Mouse (Mus musculus): ENCODE measurements around the gene Tshz2.

DNA sequence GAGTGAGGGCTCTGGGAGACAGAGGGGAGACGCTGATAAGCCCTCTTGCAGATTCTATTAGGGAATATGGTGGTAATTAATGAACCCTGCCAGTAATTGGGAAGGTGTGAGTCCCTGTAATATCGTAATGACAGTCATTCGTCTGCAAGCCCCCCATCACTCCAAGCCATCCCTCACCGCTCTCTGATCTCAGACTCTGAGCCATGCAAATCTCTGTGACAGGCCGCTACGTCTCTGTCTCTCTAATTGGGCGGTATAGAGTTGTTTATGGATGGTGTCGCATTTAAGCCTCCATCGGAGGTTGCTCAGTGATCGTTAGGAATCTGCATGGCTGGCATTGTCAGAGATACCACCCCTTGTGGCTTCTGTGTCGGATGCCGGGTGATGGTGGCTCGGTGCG is 407.0 kb downstream of the Tshz2 start:
- no peak for TF ChIP-seq CTCF (IDR thresholded peaks at IDR 0.05; ENCODE audit: low read depth)
- TF ChIP-seq EP300 (IDR thresholded peaks at IDR 0.05; ENCODE audit: low read depth): no peak

All from liver, embryonic 14.5 days (tissue).